Mouse (Mus musculus) stomach, postnatal 0 days (tissue): Measurements from ENCODE around the gene Gnaz.

Experiments used
- CTCF ChIP-seq: IDR thresholded peaks from 2 replicates; pipeline ENCODE4 v1.5.1; 2016; ENCODE audit warnings: antibody characterized with exemption, low read depth, mild to moderate bottlenecking, moderate library complexity
- EP300 ChIP-seq: optimal IDR thresholded peaks from 2 replicates; pipeline ENCODE3; 2016; ENCODE audit warnings: antibody characterized with exemption

GRCm38 (mm10) chr10:75036883-75037379 lies 70.0 kb downstream of the Gnaz start, which contains the start of gene Rab36:
- no peak for TF ChIP-seq CTCF
- TF ChIP-seq EP300, result no peak
